Mouse (Mus musculus): ENCODE data around the gene Rbm20. TPM values are rescaled to one million over a fixed set of nuclear protein-coding genes. Genes with fewer than 3 reads are reported as not detected.
"Not testable (repeated sequence)": the region's sequence is repeated elsewhere in the genome, so short reads cannot be mapped to it uniquely, and the experiment has no call there.

Rbm20 gene
- polyA plus RNA-seq, 1 experiment from 2014 or later, result 2.5 TPM

DNA sequence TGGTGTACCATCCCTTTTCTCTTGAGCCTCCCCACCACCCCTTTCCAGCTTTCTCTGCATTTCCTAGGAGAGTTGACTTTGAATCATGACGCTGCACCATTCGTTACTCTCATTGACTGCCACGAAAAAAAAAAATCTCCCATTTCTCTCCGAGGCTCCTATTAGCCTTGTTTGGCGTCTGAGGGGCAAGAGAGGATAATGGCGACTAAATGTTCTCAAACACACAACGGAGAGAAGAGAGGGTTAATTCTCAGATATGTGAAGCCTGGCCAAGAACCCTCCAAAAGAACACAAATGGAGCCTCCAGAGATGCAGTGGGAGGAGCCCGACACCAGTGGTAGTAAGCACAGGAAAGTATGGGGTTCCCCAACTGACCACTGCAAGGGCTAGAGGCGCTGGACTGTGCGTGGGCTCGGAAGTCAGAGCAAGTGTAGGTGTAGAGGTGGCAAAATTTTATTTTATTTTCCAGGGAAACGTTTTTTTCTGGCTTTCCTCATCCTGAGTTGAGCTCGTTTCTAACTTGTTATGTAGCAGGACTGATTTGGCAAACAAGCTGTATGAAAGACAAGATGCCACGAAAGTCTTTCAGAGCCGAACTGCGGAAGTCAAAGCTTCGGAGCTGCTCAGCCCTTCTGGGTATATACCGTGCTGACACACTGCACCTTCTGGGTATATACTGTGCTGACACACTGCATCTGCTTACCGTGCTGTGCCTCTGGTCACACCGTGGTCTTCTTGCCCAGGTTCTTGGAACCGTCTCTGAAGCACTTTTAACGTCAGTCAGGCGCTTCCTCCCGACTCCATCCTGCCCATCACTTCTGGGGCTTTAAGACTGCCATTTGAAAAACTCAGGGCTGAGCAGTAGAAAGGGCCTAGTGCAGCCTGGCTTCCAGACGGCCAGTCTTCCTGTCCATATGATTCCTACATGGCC, 222.1 kb downstream of the Rbm20 start:
- WGBS, result 75% methylated on average over 25 of the region's 25 CpGs
- ATAC-seq (ENCODE audit: borderline replicate concordance, extremely low read depth, low FRiP score, low TSS enrichment), result no peak
- Histone ChIP-seq H3K4me2 (no peak overlapping the region), H3K36me3 (no peaks in the 10 kb centered on the region), H3K4me3 (no peak overlapping the region), H3K9me3 (no peaks in the 10 kb centered on the region), H3K9ac (no peak overlapping the region), H3K27me3 (no peaks in the 10 kb centered on the region), H3K4me1 (peaks cover 20% of the 10 kb centered on the region), H3K27ac (no peak overlapping the region)

DNA sequence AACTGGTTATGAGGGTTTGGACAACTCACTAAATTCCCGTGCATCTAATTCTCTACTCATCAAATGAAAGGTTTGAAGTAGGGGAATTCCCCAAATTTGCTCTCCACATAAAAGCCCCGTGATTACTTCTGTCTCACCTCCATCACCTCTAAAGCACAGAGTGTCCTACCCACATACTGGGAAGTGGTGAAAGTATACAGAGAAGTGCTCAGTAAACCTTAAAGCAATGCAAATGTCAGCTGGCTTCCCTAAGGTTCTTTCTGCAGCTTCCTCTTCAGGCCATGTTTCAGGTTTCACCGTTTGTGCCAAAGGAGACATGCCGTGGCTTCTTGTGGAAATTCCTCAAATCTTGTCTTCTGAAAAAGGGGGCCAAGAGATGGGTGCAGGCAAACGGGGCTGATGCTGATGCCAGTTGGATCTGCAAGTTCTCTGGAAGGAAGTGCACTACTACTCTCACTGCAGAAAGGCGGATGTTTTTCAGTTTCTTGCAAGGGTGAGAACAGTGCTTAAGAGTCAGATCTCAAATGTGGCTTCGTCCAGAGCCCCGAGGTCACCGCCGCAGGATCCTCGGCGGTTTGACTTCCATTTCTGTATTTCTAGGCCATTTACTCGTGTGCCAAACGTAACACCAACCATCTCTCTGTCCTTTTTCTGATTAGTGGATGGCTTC, 223.0 kb downstream of the Rbm20 start:
- no peak overlapping the region for H3K4me2 ChIP-seq
- H3K27me3 ChIP-seq, result no peaks in the 10 kb centered on the region
- no peaks in the 10 kb centered on the region for H3K36me3 ChIP-seq
- ATAC-seq (ENCODE audit: borderline replicate concordance, extremely low read depth, low FRiP score, low TSS enrichment), result no peak
- no peak overlapping the region for H3K9ac ChIP-seq
- H3K4me1 ChIP-seq, result peaks cover 16% of the 10 kb centered on the region
- no peak overlapping the region for H3K4me3 ChIP-seq
- H3K27ac ChIP-seq, result no peak overlapping the region
- WGBS, result 84% methylated on average over 14 of the region's 14 CpGs
- no peaks in the 10 kb centered on the region for H3K9me3 ChIP-seq

DNA sequence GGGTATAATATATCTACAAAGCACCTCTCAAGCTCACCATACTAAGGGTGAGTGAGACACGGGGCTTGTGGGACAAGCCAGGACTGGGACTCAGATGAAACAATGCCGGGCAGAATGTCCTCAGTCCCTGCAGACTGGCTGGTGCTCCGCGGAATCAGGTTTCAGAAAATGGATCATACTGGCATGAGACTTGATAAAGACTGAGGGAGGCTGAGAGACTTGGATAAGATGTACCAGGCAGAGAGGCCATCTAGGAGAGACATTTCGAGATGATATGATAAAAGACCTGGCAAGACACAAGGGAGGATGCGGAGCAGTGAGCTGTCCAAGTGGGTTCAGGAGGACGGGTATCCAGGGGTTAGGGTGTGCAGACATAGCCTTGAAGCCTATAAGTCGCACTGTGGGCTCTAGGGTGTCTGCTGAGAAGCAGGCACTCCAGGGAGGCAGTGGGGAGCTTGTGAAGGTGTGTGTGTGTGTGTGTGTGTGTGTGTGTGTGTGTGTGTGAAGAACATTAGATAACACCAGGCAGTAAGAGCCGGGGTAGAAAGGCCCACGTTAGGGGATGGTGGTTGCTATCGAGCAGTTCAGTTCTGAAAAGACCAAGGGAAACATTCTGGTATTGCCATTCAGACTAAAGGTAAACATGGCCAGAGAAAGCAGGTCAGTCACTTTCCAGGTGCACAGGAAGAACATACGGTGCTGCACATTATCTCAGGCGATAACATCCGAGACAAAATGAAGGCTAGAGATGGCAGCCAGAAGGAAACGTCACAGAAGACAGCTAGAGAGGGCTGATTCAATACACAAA, 225.0 kb downstream of the Rbm20 start:
- peak overlapping the region; percentile 95 for H3K27ac ChIP-seq
- peaks cover 26% of the 10 kb centered on the region for H3K4me1 ChIP-seq
- no peaks in the 10 kb centered on the region for H3K27me3 ChIP-seq
- peak overlapping the region; percentile 71 for H3K9ac ChIP-seq
- peak; percentile 0; the same call in 1 of the 2 replicates for ATAC-seq (ENCODE audit: borderline replicate concordance, extremely low read depth, low FRiP score, low TSS enrichment)
- peak overlapping the region; percentile 75 for H3K4me2 ChIP-seq
- H3K4me3 ChIP-seq, result peak overlapping the region; percentile 86
- 26% methylated on average over 15 of the region's 15 CpGs for WGBS
- no peaks in the 10 kb centered on the region for H3K36me3 ChIP-seq
- no peaks in the 10 kb centered on the region for H3K9me3 ChIP-seq

DNA sequence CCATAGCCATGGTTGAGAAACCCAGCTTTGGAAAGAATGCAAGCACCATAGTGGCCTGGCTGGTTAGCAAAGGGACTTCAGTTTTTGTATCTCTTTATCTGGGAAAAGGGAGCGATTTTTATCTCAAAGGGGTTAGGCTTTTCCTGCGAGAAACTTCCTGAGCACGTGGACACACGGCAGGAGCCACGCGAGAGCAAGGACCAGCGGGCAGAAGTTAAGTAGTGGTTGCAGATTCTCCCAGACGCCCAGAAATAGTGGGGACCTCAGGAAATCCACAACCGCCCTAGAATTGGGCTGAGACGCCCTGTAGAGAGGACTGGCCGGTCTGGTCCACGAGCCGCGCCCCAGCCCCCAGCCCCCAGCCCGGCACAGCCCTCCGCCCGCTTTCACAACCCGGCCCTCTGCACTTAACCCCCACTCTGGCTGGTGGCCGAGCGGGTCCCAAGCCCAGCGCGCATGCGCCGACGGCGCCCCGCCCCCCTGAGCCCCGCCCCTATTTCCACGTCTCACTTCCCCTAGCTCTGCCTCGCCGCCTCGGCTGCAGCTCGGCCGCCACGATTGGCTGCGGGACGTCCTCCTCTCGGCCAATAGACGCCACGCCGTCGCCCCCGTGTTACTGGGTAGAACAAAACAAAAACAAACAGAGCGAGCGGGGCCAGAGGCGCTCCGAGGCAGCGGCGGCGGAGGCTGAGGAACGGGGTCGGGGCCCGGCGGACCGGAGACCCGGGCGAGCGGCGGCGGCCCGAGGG, 225.8 kb downstream of the Rbm20 start:
- Histone ChIP-seq H3K9ac (peak overlapping the region; percentile 80), H3K36me3 (no peaks in the 10 kb centered on the region), H3K27me3 (no peaks in the 10 kb centered on the region), H3K4me2 (peak overlapping the region; percentile 75), H3K4me3 (peak overlapping the region; percentile 86), H3K27ac (peak overlapping the region; percentile 95), H3K9me3 (no peaks in the 10 kb centered on the region), H3K4me1 (peaks cover 26% of the 10 kb centered on the region)
- ATAC-seq (ENCODE audit: borderline replicate concordance, extremely low read depth, low FRiP score, low TSS enrichment), result peak; percentile 97
- under 1% methylated on average over 51 of the region's 61 CpGs for WGBS

DNA sequence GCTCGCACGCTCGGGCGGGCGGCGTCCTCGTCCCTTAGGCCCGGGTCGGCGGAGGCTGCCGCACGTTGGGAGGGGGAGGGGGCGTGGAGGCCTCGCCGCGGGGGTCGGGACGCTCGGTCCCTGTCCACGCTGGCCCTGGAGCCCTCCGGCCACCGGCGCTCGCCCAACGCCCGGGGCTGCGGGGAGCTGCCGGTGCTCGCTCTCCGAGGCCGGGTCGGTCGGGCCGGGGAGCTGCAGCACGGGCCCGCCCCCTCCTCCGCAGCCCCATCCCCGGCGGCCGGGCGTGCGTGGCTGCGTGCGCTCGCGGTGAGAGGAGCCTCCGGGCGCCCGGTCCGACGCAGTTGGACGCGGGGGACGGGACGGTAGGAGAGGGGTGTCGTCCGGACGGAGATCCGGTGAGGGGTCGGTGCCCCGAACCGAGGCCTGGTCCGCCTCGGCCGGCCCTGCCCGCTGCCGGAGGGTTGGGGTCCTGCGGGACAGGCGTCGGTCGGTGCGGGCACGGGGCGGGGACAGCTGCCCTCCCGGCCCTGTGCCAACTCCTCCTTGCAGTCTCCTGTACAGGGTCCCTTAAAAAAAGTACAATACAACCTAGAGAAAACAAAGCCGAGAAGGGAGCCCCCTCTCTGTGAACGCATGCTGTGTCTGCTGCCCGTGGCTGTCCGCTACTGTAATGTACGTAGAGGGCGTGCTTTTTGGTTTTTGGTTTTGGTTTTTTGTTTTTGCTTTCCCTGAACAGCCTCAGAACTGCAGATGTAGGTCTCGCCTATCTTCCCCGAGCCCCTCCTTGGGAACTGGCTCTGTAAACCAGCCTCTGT, 226.6 kb downstream of the Rbm20 start:
- WGBS, result under 1% methylated on average over 51 of the region's 83 CpGs
- peak; percentile 62 for ATAC-seq (ENCODE audit: borderline replicate concordance, extremely low read depth, low FRiP score, low TSS enrichment)
- Histone ChIP-seq H3K9me3 (no peaks in the 10 kb centered on the region), H3K4me1 (peaks cover 26% of the 10 kb centered on the region), H3K9ac (peak overlapping the region; percentile 80), H3K36me3 (peaks cover 3% of the 10 kb centered on the region; the same call in 1 of the 2 replicates), H3K4me3 (peak overlapping the region; percentile 86), H3K27ac (peak overlapping the region; percentile 95), H3K4me2 (peak overlapping the region; percentile 75), H3K27me3 (no peaks in the 10 kb centered on the region)

DNA sequence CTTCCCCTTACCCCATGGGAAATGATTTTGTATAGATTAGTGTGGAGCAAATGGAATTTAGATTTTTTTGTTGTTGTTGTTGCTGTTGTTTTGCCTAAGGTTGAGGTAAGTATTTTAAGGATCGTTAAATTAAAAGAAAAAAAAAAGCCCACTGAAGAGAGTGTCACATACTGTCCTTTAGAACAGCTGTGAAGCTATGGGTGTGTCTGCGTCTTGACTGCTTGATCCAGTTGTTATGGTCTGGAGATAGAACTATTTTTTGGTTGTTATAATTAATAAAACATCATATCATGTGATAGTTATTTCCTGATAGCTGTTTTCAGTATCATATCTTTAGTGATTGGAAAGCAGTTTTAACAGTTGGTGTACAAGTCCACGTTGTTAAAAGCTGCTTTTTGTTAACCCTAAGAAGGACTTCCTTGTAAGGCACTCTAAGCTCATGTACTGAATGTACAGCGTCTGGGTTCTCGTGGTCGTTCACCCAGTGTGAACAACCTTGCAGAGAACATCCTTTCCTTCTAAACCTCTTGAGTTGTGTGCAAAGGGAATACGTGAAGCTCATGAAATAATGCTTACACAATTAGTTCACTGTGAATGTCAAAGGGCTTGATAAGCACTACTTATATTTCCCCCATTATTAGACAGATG, 227.9 kb downstream of the Rbm20 start:
- Histone ChIP-seq H3K27ac (no peak overlapping the region), H3K4me2 (peak overlapping the region; percentile 75), H3K4me3 (peak overlapping the region; percentile 86), H3K4me1 (peaks cover 26% of the 10 kb centered on the region), H3K27me3 (no peaks in the 10 kb centered on the region), H3K9ac (no peak overlapping the region), H3K9me3 (no peaks in the 10 kb centered on the region), H3K36me3 (peaks cover 12% of the 10 kb centered on the region)
- ATAC-seq (ENCODE audit: borderline replicate concordance, extremely low read depth, low FRiP score, low TSS enrichment), result no peak
- WGBS, result 44% methylated on average over 7 of the region's 7 CpGs

DNA sequence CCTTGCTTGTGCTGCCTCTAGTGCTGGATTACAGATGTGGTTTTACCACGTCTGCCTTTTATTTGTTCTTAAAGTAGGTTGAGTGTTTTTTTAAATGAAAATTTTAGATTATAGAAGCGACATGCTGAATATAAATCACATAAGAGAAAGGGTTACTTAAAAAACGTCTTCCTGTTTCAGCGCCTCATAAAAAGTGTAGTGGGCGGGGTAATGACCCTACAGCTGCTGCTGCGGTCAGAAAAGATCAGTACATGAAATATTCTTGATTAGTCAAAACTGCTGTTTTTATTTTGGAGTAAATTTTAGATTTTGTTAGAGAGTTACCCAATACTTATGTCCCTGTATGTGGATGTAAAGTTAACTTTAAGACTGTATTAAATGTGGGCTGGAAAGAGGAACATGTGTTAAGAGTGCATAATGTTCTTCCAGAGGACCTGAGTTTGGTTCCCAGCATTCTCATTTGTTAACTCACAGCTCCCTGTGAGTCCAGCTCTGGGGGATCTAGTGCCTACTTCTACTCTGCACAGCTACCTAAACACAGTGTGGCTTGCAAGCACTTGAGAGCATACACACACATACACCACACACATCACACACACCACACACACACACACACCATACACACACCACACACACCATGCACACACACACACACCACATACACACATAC, 229.1 kb downstream of the Rbm20 start:
- ATAC-seq (ENCODE audit: borderline replicate concordance, extremely low read depth, low FRiP score, low TSS enrichment), result no peak
- H3K4me2 ChIP-seq, result peak overlapping the region; percentile 75

DNA sequence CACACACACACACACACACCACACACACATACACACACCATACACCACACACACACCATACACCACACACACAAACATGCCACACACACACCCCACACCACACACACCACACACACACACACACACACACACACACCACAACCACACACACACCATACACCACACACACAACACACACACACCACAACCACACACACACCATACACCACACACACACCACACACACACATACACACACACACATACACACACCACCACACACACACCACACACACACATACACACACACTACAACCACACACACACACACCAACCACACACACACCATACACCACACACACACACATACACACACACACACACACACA, 229.6 kb downstream of the Rbm20 start:
- H3K27ac ChIP-seq; ATAC-seq (ENCODE audit: borderline replicate concordance, extremely low read depth, low FRiP score, low TSS enrichment); H3K4me2 ChIP-seq; H3K27me3 ChIP-seq; H3K4me3 ChIP-seq; H3K9ac ChIP-seq; H3K9me3 ChIP-seq: not testable (repeated sequence)
- H3K36me3 ChIP-seq, result peaks cover 22% of the 10 kb centered on the region
- H3K4me1 ChIP-seq, result peaks cover 26% of the 10 kb centered on the region

More for the DNA sequence above, 229.1 kb downstream of the Rbm20 start:
- H3K4me1 ChIP-seq, result peaks cover 26% of the 10 kb centered on the region
- no peak overlapping the region for H3K4me3 ChIP-seq
- H3K9ac ChIP-seq, result no peak overlapping the region
- peaks cover 19% of the 10 kb centered on the region for H3K36me3 ChIP-seq
- H3K27ac ChIP-seq, result no peak overlapping the region
- WGBS, result 30% methylated on average over 6 of the region's 6 CpGs
- H3K9me3 ChIP-seq, result no peaks in the 10 kb centered on the region
- no peaks in the 10 kb centered on the region for H3K27me3 ChIP-seq

DNA sequence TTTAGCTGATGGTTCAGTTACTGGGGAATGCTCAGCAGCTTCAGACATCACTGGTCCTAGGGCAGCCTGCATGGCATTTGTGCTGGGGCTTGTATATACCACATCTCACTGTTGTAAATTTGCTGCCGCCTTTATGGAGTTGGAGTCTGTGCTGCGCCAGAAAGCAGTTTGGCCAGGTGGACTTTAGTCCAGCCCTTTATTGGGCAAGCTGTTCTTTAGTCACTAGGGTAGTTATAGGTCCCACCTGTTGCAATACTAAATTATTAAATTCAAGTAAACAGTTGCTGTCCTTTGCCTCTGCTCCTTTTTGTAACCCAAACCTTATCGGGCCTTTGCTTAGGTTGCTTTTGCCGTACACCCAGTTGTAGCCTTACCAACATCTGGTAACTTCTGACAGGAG, 237.8 kb downstream of the Rbm20 start:
- no peak for ATAC-seq (ENCODE audit: borderline replicate concordance, extremely low read depth, low FRiP score, low TSS enrichment)
- H3K27ac ChIP-seq, result no peak overlapping the region
- H3K4me1 ChIP-seq, result no peaks in the 10 kb centered on the region
- H3K36me3 ChIP-seq, result peaks cover 78% of the 10 kb centered on the region
- no peak overlapping the region for H3K4me2 ChIP-seq
- no peak overlapping the region for H3K9ac ChIP-seq
- no peaks in the 10 kb centered on the region for H3K9me3 ChIP-seq
- H3K4me3 ChIP-seq, result no peak overlapping the region
- no peaks in the 10 kb centered on the region for H3K27me3 ChIP-seq
- WGBS, result 94% methylated on average over 4 of the region's 4 CpGs

Measured in lung, embryonic 15.5 days (tissue).